Mouse (Mus musculus) macrophage (primary cell): ENCODE results near the gene Atl3. TPM values are rescaled to one million over a fixed set of nuclear protein-coding genes. Genes with fewer than 3 reads are reported as not detected.

Experiments
- polyA plus RNA-seq: library from polyadenylated mRNA; stranded (reverse); fragments of 250-400 nt; gene quantifications from 3 replicates; pipeline ENCODE4 v1.2.4, GENCODE M21; 2018; ENCODE audit warnings: inconsistent platforms

Gene Atl3
- polyA plus RNA-seq, 1 experiment from 2014 or later = 30.6 TPM

Other genes starting within 250 kb of the Atl3 start
- gene Rcor2, start 226.7 kb upstream of the Atl3 start, polyA plus RNA-seq = 0.52 to 0.81 TPM (median 0.66 TPM) in 3 replicates
- 28.6 to 40.1 TPM (median 35.7 TPM) in 3 replicates for gene Mark2, start 152.2 kb upstream of the Atl3 start, polyA plus RNA-seq
- gene Spindoc, start 111.0 kb upstream of the Atl3 start, polyA plus RNA-seq = 5.7 to 8.2 TPM (median 6.0 TPM) in 3 replicates
- gene 2700081O15Rik, start 76.4 kb upstream of the Atl3 start, polyA plus RNA-seq = 0.88 to 2.2 TPM (median 1.2 TPM) in 3 replicates
- 188 to 302 TPM (median 240 TPM) in 3 replicates for gene Rtn3, start 10.8 kb upstream of the Atl3 start, polyA plus RNA-seq
- 3.0 to 6.9 TPM (median 4.9 TPM) in 3 replicates for gene Pla2g16, start 63.4 kb downstream of the Atl3 start, polyA plus RNA-seq
- gene Lgals12, start 113.2 kb downstream of the Atl3 start, polyA plus RNA-seq = not detected in 3 replicates
- gene Hrasls5, start 118.5 kb downstream of the Atl3 start, polyA plus RNA-seq = not detected in 3 replicates
- gene Slc22a19, start 217.3 kb downstream of the Atl3 start, polyA plus RNA-seq = not detected in 3 replicates